Mouse (Mus musculus): ENCODE data around the gene Ctnnbl1. TPM values are rescaled to one million over a fixed set of nuclear protein-coding genes. Genes with fewer than 3 reads are reported as not detected.

Ctnnbl1 gene
- polyA plus RNA-seq (2014; fragmentation: Illumina TruSeq; extraction: RNeasy Lipid Tissue Mini Kit (QIAGEN cat#74804); ENCODE audit: low read depth, low replicate concordance), result 1.6 TPM

GRCm38 (mm10) chr2:157736854-157737850, at the start of gene Ctnnbl1:
Ctnnbl1 (plus strand) TSS chr2:157737401.

GRCm38 (mm10) chr2:157914105-157914764, 177.0 kb downstream of the Ctnnbl1 start, which contains the start of gene Vstm2l:
Vstm2l (plus strand) TSS chr2:157914653.

Other genes starting within 250 kb of the Ctnnbl1 start
- not detected for gene Nnat, start 177.3 kb upstream of the Ctnnbl1 start, polyA plus RNA-seq (2014; fragmentation: Illumina TruSeq; extraction: RNeasy Lipid Tissue Mini Kit (QIAGEN cat#74804); ENCODE audit: low read depth, low replicate concordance)
- 22.2 TPM for gene Blcap, start 166.1 kb upstream of the Ctnnbl1 start, polyA plus RNA-seq (2014; fragmentation: Illumina TruSeq; extraction: RNeasy Lipid Tissue Mini Kit (QIAGEN cat#74804); ENCODE audit: low read depth, low replicate concordance)
- not detected for gene Vstm2l, start 177.3 kb downstream of the Ctnnbl1 start, polyA plus RNA-seq (2014; fragmentation: Illumina TruSeq; extraction: RNeasy Lipid Tissue Mini Kit (QIAGEN cat#74804); ENCODE audit: low read depth, low replicate concordance)